Mouse (Mus musculus): ENCODE measurements around the gene Prr5l.

GRCm38 (mm10) chr2:101831851-101832250 is 51.0 kb downstream of the Prr5l start:
- TF ChIP-seq GATA1 (IDR thresholded peaks at IDR 0.05; ENCODE audit: low read length) (no peak), TAL1 (IDR thresholded peaks at IDR 0.05; ENCODE audit: low read length) (no peak)
